Mouse (Mus musculus) small intestine, adult 2 months (tissue): ENCODE data around the gene Tshb.

Source experiments
- CTCF ChIP-seq: fragments of 200-500 bp; IDR thresholded peaks from 2 replicates; pipeline ENCODE4 v1.5.1; 2012; ENCODE audit warnings: low read depth, mild to moderate bottlenecking, control low read depth, inconsistent platforms, low read length, moderate library complexity, mixed read lengths; ENCODE audit not compliant: insufficient replicate concordance, insufficient read length; ENCODE audit errors: extremely low read depth
- POLR2A ChIP-seq: fragments of 200-500 bp; IDR thresholded peaks from 2 replicates; pipeline ENCODE4 v1.6.1; 2012; ENCODE audit warnings: low read depth, mild to moderate bottlenecking, control low read depth, inconsistent platforms, low read length, moderate library complexity

DNA sequence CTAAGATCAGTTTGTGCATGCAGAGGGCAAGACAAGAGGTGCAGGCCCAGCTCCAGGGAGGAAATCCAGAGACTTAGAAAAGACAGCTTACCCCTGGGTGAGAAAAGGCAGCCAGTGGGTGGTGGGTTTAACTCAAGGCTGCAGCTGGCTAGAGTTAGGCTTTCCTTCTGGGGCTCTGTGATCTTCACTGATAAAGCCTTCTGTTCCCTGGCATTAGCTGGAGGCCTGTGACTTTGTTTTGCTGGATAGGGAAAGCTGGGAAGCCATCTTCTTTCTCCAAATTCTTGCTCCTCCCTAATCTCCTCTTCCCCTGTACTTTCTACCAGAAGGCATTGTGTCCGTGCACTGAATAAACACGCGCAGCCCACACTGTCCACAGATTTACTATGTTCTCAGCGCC lies 39.8 kb downstream of the Tshb start:
- TF ChIP-seq CTCF (no peak), POLR2A (no peak)
